Mouse (Mus musculus) left cerebral cortex, postnatal 10 days (tissue): ENCODE measurements around the gene Gm28308. TPM values are rescaled to one million over a fixed set of nuclear protein-coding genes. Genes with fewer than 3 reads are reported as not detected.

Experiments used
- DNase-seq, 2 experiments: peaks; one replicate each; pipeline ENCODE4 v3.0.0; 2021 to 2022; ENCODE audit warnings: low spot score in 2 of 2, mixed read lengths in 1 of 2; ENCODE audit errors: extremely low spot score in 1 of 2
- intact Hi-C: fragments of 180-260 bp; cut with DNase I; formaldehyde crosslinking; loops from one replicate; pipeline ENCODE4 v1.15.1; 2025
- total RNA-seq, 2 experiments: library from RNA; stranded (reverse); gene quantifications; 2 replicates each; pipeline ENCODE4 v1.2.3; 2021

Gene Gm28308
- total RNA-seq, 2 experiments from 2014 or later, result not detected

GRCm38 (mm10) chr6:52156551-52157200 lies 56.5 kb downstream of the Gm28308 start:
- intact Hi-C loops, result loop anchor here (5.0 kb wide), 1 partner anchor 156 kb away; the partner anchor contains the start of gene Evx1
- no peak for DNase-seq

GRCm38 (mm10) chr6:52155471-52155870 lies 57.7 kb downstream of the Gm28308 start:
- DNase-seq, result no peak
- intact Hi-C loops, result loop anchor here (5.0 kb wide), 1 partner anchor 157 kb away; the partner anchor contains the start of gene Evx1

- intact Hi-C loops, result loop anchor here (5.0 kb wide), 1 partner anchor 147 kb away; no protein-coding TSS in a partner anchor
- DNase-seq, result no peak
Measured at GRCm38 (mm10) chr6:52154044-52154443, 59.1 kb downstream of the Gm28308 start.

- DNase-seq, result no peak
- intact Hi-C loops, result loop anchor here (5.0 kb wide), 1 partner anchor 146 kb away; no protein-coding TSS in a partner anchor
Measured at GRCm38 (mm10) chr6:52153270-52153669, 59.9 kb downstream of the Gm28308 start.

- no peak for DNase-seq
- intact Hi-C loops, result loop anchor here (5.0 kb wide), 1 partner anchor 145 kb away; no protein-coding TSS in a partner anchor
Measured at GRCm38 (mm10) chr6:52152226-52153193, 60.6 kb downstream of the Gm28308 start.

GRCm38 (mm10) chr6:52151571-52151970 lies 61.6 kb downstream of the Gm28308 start:
- no peak for DNase-seq
- intact Hi-C loops, result loop anchor here (5.0 kb wide), 1 partner anchor 144 kb away; no protein-coding TSS in a partner anchor

- intact Hi-C loops, result loop anchor here (5.0 kb wide), 1 partner anchor 143 kb away; no protein-coding TSS in a partner anchor
Measured at GRCm38 (mm10) chr6:52150401-52150966, 62.7 kb downstream of the Gm28308 start.

GRCm38 (mm10) chr6:52139115-52139514 lies 74.0 kb downstream of the Gm28308 start:
- intact Hi-C loops, result no loop called here
- DNase-seq, result no peak

More at GRCm38 (mm10) chr6:52150401-52150966, 62.7 kb downstream of the Gm28308 start:
- DNase-seq, result no peak

GRCm38 (mm10) chr6:52138576-52138975 lies 74.6 kb downstream of the Gm28308 start:
- no peak for DNase-seq
- intact Hi-C loops, result no loop called here

- intact Hi-C loops, result no loop called here
- no peak for DNase-seq
Measured at GRCm38 (mm10) chr6:52137841-52138535, 75.2 kb downstream of the Gm28308 start.

- intact Hi-C loops, result no loop called here
- no peak for DNase-seq
Measured at GRCm38 (mm10) chr6:52123673-52124072, 89.5 kb downstream of the Gm28308 start.

- intact Hi-C loops, result no loop called here
- DNase-seq, result no peak
Measured at GRCm38 (mm10) chr6:52121173-52121572, 92.0 kb downstream of the Gm28308 start.

GRCm38 (mm10) chr6:52118903-52119635 lies 94.1 kb downstream of the Gm28308 start:
- DNase-seq, result peak in 1 of 2 experiments; percentile 17
- intact Hi-C loops, result no loop called here

- DNase-seq, result no peak
- intact Hi-C loops, result no loop called here
Measured at GRCm38 (mm10) chr6:52115899-52116298, 97.2 kb downstream of the Gm28308 start.
